ENCODE assay signal across 10 mouse cellular contexts in genomic region chr10:79852827-79853226, GRCm38 (mm10). TPM values are rescaled to one million over a fixed set of nuclear protein-coding genes. Genes with fewer than 3 reads are reported as not detected.
DNase-seq lines count a peak whose midpoint lies in the region; ATAC-seq and TF ChIP-seq lines count a peak whose summit lies in the region.
"Had no signal": no experiment of that assay in that cellular context is flagged by ENCODE, and none has a peak within 500 bp of the region (broad histone marks: within the 10 kb centered on the region; RNA-seq: fewer than 3 reads in every experiment).

No protein-coding gene starts in this region.

- H3K4me3 ChIP-seq in heart, embryonic 13.5 days, result peak overlapping the region; percentile 83
- peak overlapping the region; percentile 69 to 70 for H3K4me3 ChIP-seq in ES-E14 (ENCODE audit: insufficient read depth in 1 of 2, low read depth in 1 of 2, low read length in 2 of 2, poor library complexity in 1 of 2, severe bottlenecking in 1 of 2)
- peak overlapping the region; percentile 97 for H3K4me3 ChIP-seq in heart, embryonic 15.5 days
- H3K4me3 ChIP-seq in liver, postnatal 0 days (ENCODE audit: low read depth, low read length), result peak overlapping the region; percentile 57

- peaks cover 54% of the 10 kb centered on the region for H3K4me1 ChIP-seq in heart, embryonic 13.5 days
- H3K4me1 ChIP-seq in ES-E14 (ENCODE audit: control insufficient read depth in 2 of 2, insufficient read depth in 2 of 2, low read length in 2 of 2, poor library complexity in 1 of 2), result peaks cover 0 to 32% of the 10 kb centered on the region in 2 experiments; a peak in 3 of 4 replicates
- peaks cover 47% of the 10 kb centered on the region for H3K4me1 ChIP-seq in heart, embryonic 15.5 days (replicated peaks)
- peaks cover 42% of the 10 kb centered on the region for H3K4me1 ChIP-seq in liver, postnatal 0 days (ENCODE audit: insufficient read depth)

- DNase-seq in heart, postnatal 4 days, result no peak
- DNase-seq in ES-E14 (ENCODE audit: low read depth, low spot score), result no peak
- DNase-seq in liver, postnatal 0 days, result peak; percentile 17
- DNase-seq in frontal cortex, adult 2 months (ENCODE audit: extremely low spot score in 1 of 2, low spot score in 1 of 2), result no peak
- no peak for DNase-seq in T-cell, adult 2 months (ENCODE audit: low spot score)
- no peak for DNase-seq in adrenal gland, adult (ENCODE audit: inconsistent age in 2 of 2, low spot score in 1 of 2)

- 24% methylated on average over 8 of the region's 8 CpGs for WGBS in heart, embryonic 13.5 days
- 23% methylated on average over 8 of the region's 8 CpGs for WGBS in heart, embryonic 15.5 days
- 25% methylated on average over 8 of the region's 8 CpGs for WGBS in liver, postnatal 0 days (ENCODE audit: insufficient replicate concordance)

- no peak for TF ChIP-seq EP300 in liver, postnatal 0 days (IDR thresholded peaks at IDR 0.05; ENCODE audit: low read depth)

- no peak for TF ChIP-seq CTCF in liver, postnatal 0 days (IDR thresholded peaks at IDR 0.05; ENCODE audit: low read depth)

- H3K36me3 ChIP-seq in heart, embryonic 13.5 days, result peaks cover 17% of the 10 kb centered on the region
- H3K36me3 ChIP-seq in ES-E14 (ENCODE audit: control insufficient read depth, insufficient read depth, low read length, poor library complexity, severe bottlenecking), result peaks cover 20% of the 10 kb centered on the region
- peaks cover 5% of the 10 kb centered on the region; the same call in 1 of the 2 replicates for H3K36me3 ChIP-seq in heart, embryonic 15.5 days
- peaks cover 13% of the 10 kb centered on the region for H3K36me3 ChIP-seq in liver, postnatal 0 days (replicated peaks; ENCODE audit: insufficient read depth, low read length)

- peak overlapping the region; percentile 93 for H3K4me2 ChIP-seq in heart, embryonic 13.5 days
- peak overlapping the region; percentile 84 for H3K4me2 ChIP-seq in heart, embryonic 15.5 days
- peak overlapping the region; percentile 98 for H3K4me2 ChIP-seq in liver, postnatal 0 days (ENCODE audit: low read depth, low read length)

- no peaks in the 10 kb centered on the region for H3K9me3 ChIP-seq in heart, embryonic 13.5 days
- H3K9me3 ChIP-seq in ES-E14 (ENCODE audit: control insufficient read depth, insufficient read depth, low read depth, low read length), result no peaks in the 10 kb centered on the region
- H3K9me3 ChIP-seq in heart, embryonic 15.5 days (replicated peaks), result no peaks in the 10 kb centered on the region
- H3K9me3 ChIP-seq in liver, postnatal 0 days (ENCODE audit: low read length), result no peaks in the 10 kb centered on the region

- H3K27ac ChIP-seq in heart, embryonic 13.5 days (replicated peaks), result peak overlapping the region; percentile 100
- peak overlapping the region; percentile 97 for H3K27ac ChIP-seq in ES-E14 (ENCODE audit: insufficient read depth, low read depth, low read length, poor library complexity, severe bottlenecking)
- H3K27ac ChIP-seq in heart, embryonic 15.5 days, result peak overlapping the region; percentile 100
- H3K27ac ChIP-seq in liver, postnatal 0 days (ENCODE audit: low read depth), result peak overlapping the region; percentile 99

- no peaks in the 10 kb centered on the region for H3K27me3 ChIP-seq in heart, embryonic 13.5 days (replicated peaks)
- no peaks in the 10 kb centered on the region for H3K27me3 ChIP-seq in heart, embryonic 15.5 days
- H3K27me3 ChIP-seq in liver, postnatal 0 days (ENCODE audit: insufficient read depth, low read length), result no peaks in the 10 kb centered on the region
- H3K27me3 ChIP-seq: Patski had no signal

- no peak for ATAC-seq in heart, embryonic 13.5 days (ENCODE audit: extremely low read depth, insufficient number of reproducible peaks, low FRiP score, low TSS enrichment)
- no peak for ATAC-seq in heart, embryonic 15.5 days (replicated peaks; ENCODE audit: insufficient number of reproducible peaks, insufficient read depth, low FRiP score, low read depth)
- ATAC-seq in liver, postnatal 0 days, result no peak

- in situ Hi-C loops in ES-E14 (cut with MboI; ENCODE audit: low sequenced_read_pairs in 2 of 2, unreplicated experiment in 2 of 2), result no loop called here

- H3K9ac ChIP-seq in heart, embryonic 13.5 days, result peak overlapping the region; percentile 91
- H3K9ac ChIP-seq in ES-E14 (ENCODE audit: insufficient read depth, low read depth, low read length, poor library complexity, severe bottlenecking), result peak overlapping the region; percentile 91
- peak overlapping the region; percentile 76 for H3K9ac ChIP-seq in heart, embryonic 15.5 days
- peak overlapping the region; percentile 70 for H3K9ac ChIP-seq in liver, postnatal 0 days (replicated peaks)

TF ChIP-seq in ES-E14, 5 proteins besides CTCF, POLR2A, EP300 and RAD21:
- no peak for TF ChIP-seq MAFK (IDR thresholded peaks at IDR 0.05; ENCODE audit: insufficient read depth, low read depth, low read length)
- no peak for TF ChIP-seq ZC3H11A (IDR thresholded peaks at IDR 0.05; ENCODE audit: borderline replicate concordance, low read depth, low read length)
- no peak for TF ChIP-seq CHD2 (IDR thresholded peaks at IDR 0.05; ENCODE audit: low read depth, low read length)
- TF ChIP-seq ZNF384 (IDR thresholded peaks at IDR 0.05; ENCODE audit: low read depth, low read length), result no peak
- TF ChIP-seq HCFC1 (IDR thresholded peaks at IDR 0.05; ENCODE audit: borderline replicate concordance, insufficient read depth, low read length), result no peak

RNA-seq across cellular contexts. Expression of gene Ptbp1, which starts 1.4 kb away (rescaled TPM):
- polyA plus RNA-seq in heart, embryonic 13.5 days (2015; fragmentation: Nextera tagmentation; extraction: Ambion mirVana), result 122 and 141 TPM in 2 replicates
- total RNA-seq in heart, postnatal 4 days (2021), result 100 to 1,000 TPM; 167 to 182 TPM
- total RNA-seq in ES-E14 (2012; rRNA removed), result 403 and 408 TPM in 2 replicates
- polyA plus RNA-seq in heart, embryonic 15.5 days (2015; fragmentation: Nextera tagmentation; extraction: Ambion mirVana), result 89.6 and 162 TPM in 2 replicates
- polyA plus RNA-seq in liver, postnatal 0 days (2015; fragmentation: Nextera tagmentation; extraction: Ambion mirVana), result 55.4 and 59.1 TPM in 2 replicates
- 59.5 and 71.5 TPM in 2 replicates for polyA plus RNA-seq in frontal cortex, adult 2 months (2012; rRNA removed)

RNA-seq across cellular contexts. Expression of gene Prtn3, which starts 21.4 kb away (rescaled TPM):
- polyA plus RNA-seq in heart, embryonic 13.5 days (2015; fragmentation: Nextera tagmentation; extraction: Ambion mirVana), result 2.5 and 2.6 TPM in 2 replicates
- not detected for total RNA-seq in heart, postnatal 4 days (2021)
- 1.0 and 1.3 TPM in 2 replicates for total RNA-seq in ES-E14 (2012; rRNA removed)
- 1.1 and 3.0 TPM in 2 replicates for polyA plus RNA-seq in heart, embryonic 15.5 days (2015; fragmentation: Nextera tagmentation; extraction: Ambion mirVana)
- polyA plus RNA-seq in liver, postnatal 0 days (2015; fragmentation: Nextera tagmentation; extraction: Ambion mirVana), result 123 and 127 TPM in 2 replicates
- polyA plus RNA-seq in frontal cortex, adult 2 months (2012; rRNA removed), result 5.8 and 6.7 TPM in 2 replicates
- total RNA-seq: heart, postnatal 36 days had no signal

RNA-seq across cellular contexts. Expression of gene Plppr3, which starts 21.6 kb away (rescaled TPM):
- 15.8 and 16.4 TPM in 2 replicates for polyA plus RNA-seq in heart, embryonic 13.5 days (2015; fragmentation: Nextera tagmentation; extraction: Ambion mirVana)
- 1 to 10 TPM; 2.5 to 2.9 TPM for total RNA-seq in heart, postnatal 4 days (2021)
- 3.7 and 7.8 TPM in 2 replicates for total RNA-seq in ES-E14 (2012; rRNA removed)
- polyA plus RNA-seq in heart, embryonic 15.5 days (2015; fragmentation: Nextera tagmentation; extraction: Ambion mirVana), result 8.6 and 15.3 TPM in 2 replicates
- 2.9 and 4.9 TPM in 2 replicates for polyA plus RNA-seq in liver, postnatal 0 days (2015; fragmentation: Nextera tagmentation; extraction: Ambion mirVana)
- 124 and 134 TPM in 2 replicates for polyA plus RNA-seq in frontal cortex, adult 2 months (2012; rRNA removed)
- total RNA-seq: heart, postnatal 36 days had no signal

RNA-seq across cellular contexts. Expression of gene Misp, which starts 32.0 kb away (rescaled TPM):
- polyA plus RNA-seq in heart, embryonic 13.5 days (2015; fragmentation: Nextera tagmentation; extraction: Ambion mirVana), result 1.2 and 1.4 TPM in 2 replicates
- under 1 TPM; 0.14 to 0.45 TPM for total RNA-seq in heart, postnatal 4 days (2021)
- total RNA-seq in ES-E14 (2012; rRNA removed), result 1.7 and 2.2 TPM in 2 replicates
- 0.81 and 1.3 TPM in 2 replicates for polyA plus RNA-seq in heart, embryonic 15.5 days (2015; fragmentation: Nextera tagmentation; extraction: Ambion mirVana)
- polyA plus RNA-seq in liver, postnatal 0 days (2015; fragmentation: Nextera tagmentation; extraction: Ambion mirVana), result 1.00 and 1.3 TPM in 2 replicates
- polyA plus RNA-seq in frontal cortex, adult 2 months (2012; rRNA removed), result 0.40 and 0.71 TPM in 2 replicates

RNA-seq across cellular contexts. Expression of gene Elane, which starts 33.2 kb away (rescaled TPM):
- 0.25 and 0.96 TPM in 2 replicates for polyA plus RNA-seq in heart, embryonic 13.5 days (2015; fragmentation: Nextera tagmentation; extraction: Ambion mirVana)
- not detected for total RNA-seq in heart, postnatal 4 days (2021)
- not detected in 2 replicates for total RNA-seq in ES-E14 (2012; rRNA removed)
- polyA plus RNA-seq in heart, embryonic 15.5 days (2015; fragmentation: Nextera tagmentation; extraction: Ambion mirVana), result 0.25 and 2.0 TPM in 2 replicates
- polyA plus RNA-seq in liver, postnatal 0 days (2015; fragmentation: Nextera tagmentation; extraction: Ambion mirVana), result 180 and 207 TPM in 2 replicates
- 0.27 TPM in 1 of 2 replicates, not detected in the other for polyA plus RNA-seq in frontal cortex, adult 2 months (2012; rRNA removed)
- total RNA-seq: heart, postnatal 36 days had no signal
- polyA plus RNA-seq: Patski had no signal

Comparison
In these comparisons a context has a peak if more than half of its experiments do, and no peak if none do; other contexts are left out.
1. RNA of gene Prtn3, which starts 21.4 kb away (polyA plus RNA-seq): 123 to 127 TPM in liver, postnatal 0 days; 5.8 to 6.7 TPM in frontal cortex, adult 2 months, 2.5 to 2.6 TPM in heart, embryonic 13.5 days and 1.1 to 3.0 TPM in heart, embryonic 15.5 days; every median in the first group is over 10 times any median in the second.
2. Peak in every context shown above with its lines, with median percentiles within 50 percentile points of each other: H3K27ac ChIP-seq, H3K4me2 ChIP-seq, H3K4me3 ChIP-seq and H3K9ac ChIP-seq.